9 mouse cellular contexts compared by ENCODE assay signal in genomic region chr5:52516072-52516476, GRCm38 (mm10). TPM values are rescaled to one million over a fixed set of nuclear protein-coding genes. Genes with fewer than 3 reads are reported as not detected.
DNase-seq lines count a peak whose midpoint lies in the region; ATAC-seq lines count a peak whose summit lies in the region.
"Had no signal": no experiment of that assay in that cellular context is flagged by ENCODE, and none has a peak within 500 bp of the region (broad histone marks: within the 10 kb centered on the region; RNA-seq: fewer than 3 reads in every experiment).

No protein-coding gene starts in this region.

- H3K9me3 ChIP-seq in liver, embryonic 11.5 days (ENCODE audit: control insufficient read depth, low read length): no peaks in the 10 kb centered on the region
- no peaks in the 10 kb centered on the region for H3K9me3 ChIP-seq in hindbrain, embryonic 13.5 days
- 0 out of 2 replicates have a peak, but pooled peaks cover 9% of the 10 kb centered on the region for H3K9me3 ChIP-seq in liver, embryonic 13.5 days (replicated peaks)

- peak overlapping the region; percentile 46 for H3K4me2 ChIP-seq in liver, embryonic 11.5 days
- H3K4me2 ChIP-seq in hindbrain, embryonic 13.5 days: peak overlapping the region; percentile 62
- peak overlapping the region; percentile 16; the same call in 1 of the 2 replicates for H3K4me2 ChIP-seq in liver, embryonic 13.5 days

- H3K36me3 ChIP-seq in liver, embryonic 11.5 days (ENCODE audit: control insufficient read depth, insufficient read depth, low read length): no peaks in the 10 kb centered on the region
- H3K36me3 ChIP-seq in hindbrain, embryonic 13.5 days: no peaks in the 10 kb centered on the region
- no peaks in the 10 kb centered on the region for H3K36me3 ChIP-seq in liver, embryonic 13.5 days

- H3K4me3 ChIP-seq in liver, embryonic 11.5 days (ENCODE audit: low read depth, low read length): peak overlapping the region; percentile 7; the same call in 1 of the 2 replicates
- H3K4me3 ChIP-seq in hindbrain, embryonic 13.5 days: peak overlapping the region; percentile 39
- no peak overlapping the region for H3K4me3 ChIP-seq in liver, embryonic 13.5 days (replicated peaks)

- peaks cover 5% of the 10 kb centered on the region; the same call in 1 of the 2 replicates for H3K27me3 ChIP-seq in liver, embryonic 11.5 days (replicated peaks; ENCODE audit: control insufficient read depth, insufficient read depth, low read length)
- H3K27me3 ChIP-seq in hindbrain, embryonic 13.5 days: 0 out of 2 replicates have a peak, but pooled peaks cover 5% of the 10 kb centered on the region
- peaks cover 4% of the 10 kb centered on the region; the same call in 1 of the 2 replicates for H3K27me3 ChIP-seq in liver, embryonic 13.5 days

- no peak overlapping the region for H3K9ac ChIP-seq in liver, embryonic 11.5 days (ENCODE audit: low read depth, low read length)
- peak overlapping the region; percentile 65 for H3K9ac ChIP-seq in hindbrain, embryonic 13.5 days
- H3K9ac ChIP-seq in liver, embryonic 13.5 days: no peak overlapping the region

- no peak for DNase-seq in liver, embryonic 11.5 days (ENCODE audit: low spot score)
- DNase-seq in liver: no peak
- DNase-seq in embryo, embryonic 10 days (ENCODE audit: low spot score): peak; percentile 47
- DNase-seq in liver, embryonic 13.5 days: no peak
- DNase-seq in right cerebral cortex, postnatal 4 days: peak; percentile 37
- DNase-seq in c-Kit-positive CD71-positive TER-119-positive erythroid progenitor cells, embryonic 14.5 days (ENCODE audit: low spot score): no peak
- no peak for DNase-seq in kidney, adult 8-10 months

- no peak overlapping the region for H3K27ac ChIP-seq in liver, embryonic 11.5 days (ENCODE audit: low read depth, low read length)
- peak overlapping the region; percentile 50 for H3K27ac ChIP-seq in hindbrain, embryonic 13.5 days
- no peak overlapping the region for H3K27ac ChIP-seq in liver, embryonic 13.5 days
- H3K27ac ChIP-seq: macrophage had no signal

- ATAC-seq in liver, embryonic 11.5 days (replicated peaks; ENCODE audit: low FRiP score): no peak
- ATAC-seq in hindbrain, embryonic 13.5 days (ENCODE audit: low FRiP score): peak; percentile 73
- ATAC-seq in liver, embryonic 13.5 days (ENCODE audit: low read depth): no peak

- WGBS in liver, embryonic 11.5 days: 31% methylated on average over 21 of the region's 21 CpGs
- WGBS in hindbrain, embryonic 13.5 days: 15% methylated on average over 21 of the region's 21 CpGs
- 20% methylated on average over 21 of the region's 21 CpGs for WGBS in liver, embryonic 13.5 days (ENCODE audit: insufficient replicate concordance)

- no peaks in the 10 kb centered on the region for H3K4me1 ChIP-seq in liver, embryonic 11.5 days (replicated peaks; ENCODE audit: control insufficient read depth, insufficient read depth, low read length)
- peaks cover 5% of the 10 kb centered on the region; the same call in 1 of the 2 replicates for H3K4me1 ChIP-seq in hindbrain, embryonic 13.5 days (replicated peaks)
- 0 out of 2 replicates have a peak, but pooled peaks cover 5% of the 10 kb centered on the region for H3K4me1 ChIP-seq in liver, embryonic 13.5 days (replicated peaks)

RNA-seq across cellular contexts. Expression of gene Ccdc149, which starts 44.8 kb away (rescaled TPM):
- 1.1 and 1.2 TPM in 2 replicates for polyA plus RNA-seq in liver, embryonic 11.5 days (2014; fragmentation: Nextera tagmentation; extraction: Ambion mirVana)
- polyA plus RNA-seq in hindbrain, embryonic 13.5 days (2015; fragmentation: Nextera tagmentation; extraction: Ambion mirVana): 9.1 and 10.2 TPM in 2 replicates
- 0.50 and 0.62 TPM in 2 replicates for polyA plus RNA-seq in liver, embryonic 13.5 days (2015; fragmentation: Nextera tagmentation; extraction: Ambion mirVana)
- polyA plus RNA-seq: macrophage had no signal

RNA-seq across cellular contexts. Expression of gene Lgi2, which starts 50.2 kb away (rescaled TPM):
- polyA plus RNA-seq in liver, embryonic 11.5 days (2014; fragmentation: Nextera tagmentation; extraction: Ambion mirVana): 0.84 and 1.0 TPM in 2 replicates
- polyA plus RNA-seq in hindbrain, embryonic 13.5 days (2015; fragmentation: Nextera tagmentation; extraction: Ambion mirVana): 2.7 and 3.0 TPM in 2 replicates
- 0.39 and 0.48 TPM in 2 replicates for polyA plus RNA-seq in liver, embryonic 13.5 days (2015; fragmentation: Nextera tagmentation; extraction: Ambion mirVana)
- polyA plus RNA-seq: macrophage had no signal

Comparison
In these comparisons a context has a peak if more than half of its experiments do, and no peak if none do; other contexts are left out.
1. DNase-seq: peak in embryo, embryonic 10 days (single experiment) and right cerebral cortex, postnatal 4 days (single experiment); none in liver, embryonic 11.5 days (single experiment), liver (single experiment), liver, embryonic 13.5 days (single experiment), c-Kit-positive CD71-positive TER-119-positive erythroid progenitor cells, embryonic 14.5 days (single experiment) and kidney, adult 8-10 months (0 of 2).
2. Peak in every context shown above with its lines, with median percentiles within 50 percentile points of each other: H3K4me2 ChIP-seq.